ENCODE assay signal across 39 mouse cellular contexts in genomic region chr7:15399147-15399874, GRCm38 (mm10). TPM values are rescaled to one million over a fixed set of nuclear protein-coding genes. Genes with fewer than 3 reads are reported as not detected.
"Had no signal": no experiment of that assay in that cellular context is flagged by ENCODE, and none has a peak within 500 bp of the region (broad histone marks: within the 10 kb centered on the region; RNA-seq: fewer than 3 reads in every experiment).

No protein-coding gene starts in this region.

RNA-seq across cellular contexts. Expression of gene Obox1, which starts 10.6 kb away (rescaled TPM):
- total RNA-seq: gastrocnemius, adult 18-20 months; gastrocnemius, adult 8-10 months; gastrocnemius, postnatal 14 days; gastrocnemius, postnatal 36 days; heart, adult 18-20 months; heart, adult 8-10 months; heart, postnatal 14 days; heart, postnatal 36 days; hematopoietic stem cell, adult 5-6 weeks; hindbrain, postnatal 0 days; layer of hippocampus, adult 18-20 months; layer of hippocampus, adult 8-10 months; layer of hippocampus, postnatal 14 days; layer of hippocampus, postnatal 36 days; left cerebral cortex, adult 18-20 months; left cerebral cortex, adult 8-10 months; left cerebral cortex, postnatal 10 days; left cerebral cortex, postnatal 25 days; left cerebral cortex, postnatal 4 days; liver, adult 2 months had no signal
- polyA plus RNA-seq: gonadal fat pad, adult 2 months; heart, embryonic 11.5 days; heart, embryonic 13.5 days; heart, embryonic 15.5 days; heart, postnatal 0 days; hindbrain, embryonic 11.5 days; hindbrain, embryonic 13.5 days; hindbrain, embryonic 15.5 days; hindbrain, postnatal 0 days; intestine, embryonic 15.5 days; intestine, postnatal 0 days; kidney, embryonic 15.5 days; kidney, postnatal 0 days; large intestine, adult 2 months; limb, embryonic 11.5 days; limb, embryonic 13.5 days; limb, embryonic 15.5 days; liver, adult 2 months; liver, embryonic 12.5 days; liver, embryonic 14.5 days; liver, embryonic 16.5 days had no signal

RNA-seq across cellular contexts. Expression of gene Obox2, which starts 10.8 kb away (rescaled TPM):
- total RNA-seq: gastrocnemius, adult 18-20 months; gastrocnemius, adult 8-10 months; gastrocnemius, postnatal 14 days; gastrocnemius, postnatal 36 days; heart, adult 18-20 months; heart, adult 8-10 months; heart, postnatal 14 days; heart, postnatal 36 days; hematopoietic stem cell, adult 5-6 weeks; hindbrain, postnatal 0 days; layer of hippocampus, adult 18-20 months; layer of hippocampus, adult 8-10 months; layer of hippocampus, postnatal 14 days; layer of hippocampus, postnatal 36 days; left cerebral cortex, adult 18-20 months; left cerebral cortex, adult 8-10 months; left cerebral cortex, postnatal 10 days; left cerebral cortex, postnatal 25 days; left cerebral cortex, postnatal 4 days; liver, adult 2 months had no signal
- polyA plus RNA-seq: gonadal fat pad, adult 2 months; heart, embryonic 11.5 days; heart, embryonic 13.5 days; heart, embryonic 15.5 days; heart, postnatal 0 days; hindbrain, embryonic 11.5 days; hindbrain, embryonic 13.5 days; hindbrain, embryonic 15.5 days; hindbrain, postnatal 0 days; intestine, embryonic 15.5 days; intestine, postnatal 0 days; kidney, embryonic 15.5 days; kidney, postnatal 0 days; large intestine, adult 2 months; limb, embryonic 11.5 days; limb, embryonic 13.5 days; limb, embryonic 15.5 days; liver, adult 2 months; liver, embryonic 12.5 days; liver, embryonic 14.5 days; liver, embryonic 16.5 days had no signal
